Mouse (Mus musculus) heart, adult 9 months (tissue): ENCODE data around the gene Gpd1l.

Experiments used
- DNase-seq, 2 experiments: peaks; one replicate each; pipeline ENCODE4 v3.0.0; 2022; ENCODE audit warnings: low spot score in 2 of 2

Gene Gpd1l

GRCm38 (mm10) chr9:114930464-114931090, 3.2 kb downstream of the Gpd1l start:
- peak; percentile 81 to 90 for DNase-seq

GRCm38 (mm10) chr9:114925571-114925970, 8.2 kb downstream of the Gpd1l start:
- DNase-seq = no peak

GRCm38 (mm10) chr9:114925039-114925438, 8.7 kb downstream of the Gpd1l start:
- no peak for DNase-seq

GRCm38 (mm10) chr9:114924511-114924910, 9.3 kb downstream of the Gpd1l start:
- DNase-seq = no peak

- DNase-seq = no peak
Observed at GRCm38 (mm10) chr9:114922209-114922608, 11.6 kb downstream of the Gpd1l start.

- peak in 1 of 2 experiments; percentile 22 for DNase-seq
Observed at GRCm38 (mm10) chr9:114921352-114922081, 12.3 kb downstream of the Gpd1l start.

- no peak for DNase-seq
Observed at GRCm38 (mm10) chr9:114920569-114920968, 13.2 kb downstream of the Gpd1l start.

GRCm38 (mm10) chr9:114912680-114913649, 20.8 kb downstream of the Gpd1l start:
- DNase-seq = peak; percentile 36 to 70

GRCm38 (mm10) chr9:114907509-114907908, 26.3 kb downstream of the Gpd1l start:
- DNase-seq = peak in 1 of 2 experiments; percentile 54

GRCm38 (mm10) chr9:114895919-114896318, 37.9 kb downstream of the Gpd1l start:
- no peak for DNase-seq

- no peak for DNase-seq
Observed at GRCm38 (mm10) chr9:114892974-114893373, 40.8 kb downstream of the Gpd1l start.

GRCm38 (mm10) chr9:114890377-114890776, 43.4 kb downstream of the Gpd1l start:
- no peak for DNase-seq

GRCm38 (mm10) chr9:114888856-114889407, 44.9 kb downstream of the Gpd1l start:
- no peak for DNase-seq

GRCm38 (mm10) chr9:114887699-114888098, 46.1 kb downstream of the Gpd1l start:
- no peak for DNase-seq

GRCm38 (mm10) chr9:114885991-114886662, 47.7 kb downstream of the Gpd1l start:
- no peak for DNase-seq

- no peak for DNase-seq
Observed at GRCm38 (mm10) chr9:114885564-114885963, 48.2 kb downstream of the Gpd1l start.

GRCm38 (mm10) chr9:114881977-114882376, 51.8 kb downstream of the Gpd1l start:
- DNase-seq = no peak

- DNase-seq = no peak
Observed at GRCm38 (mm10) chr9:114855327-114855726, 78.5 kb downstream of the Gpd1l start.

GRCm38 (mm10) chr9:114854686-114855085, 79.1 kb downstream of the Gpd1l start:
- no peak for DNase-seq

GRCm38 (mm10) chr9:114853336-114853735, 80.5 kb downstream of the Gpd1l start:
- DNase-seq = peak in 1 of 2 experiments; percentile 5
